Mouse (Mus musculus): ENCODE measurements around the gene Cmtm8. TPM values are rescaled to one million over a fixed set of nuclear protein-coding genes. Genes with fewer than 3 reads are reported as not detected.

The Cmtm8 gene
- polyA plus RNA-seq (2012; rRNA removed) = 30.5 and 38.1 TPM in 2 replicates

DNA sequence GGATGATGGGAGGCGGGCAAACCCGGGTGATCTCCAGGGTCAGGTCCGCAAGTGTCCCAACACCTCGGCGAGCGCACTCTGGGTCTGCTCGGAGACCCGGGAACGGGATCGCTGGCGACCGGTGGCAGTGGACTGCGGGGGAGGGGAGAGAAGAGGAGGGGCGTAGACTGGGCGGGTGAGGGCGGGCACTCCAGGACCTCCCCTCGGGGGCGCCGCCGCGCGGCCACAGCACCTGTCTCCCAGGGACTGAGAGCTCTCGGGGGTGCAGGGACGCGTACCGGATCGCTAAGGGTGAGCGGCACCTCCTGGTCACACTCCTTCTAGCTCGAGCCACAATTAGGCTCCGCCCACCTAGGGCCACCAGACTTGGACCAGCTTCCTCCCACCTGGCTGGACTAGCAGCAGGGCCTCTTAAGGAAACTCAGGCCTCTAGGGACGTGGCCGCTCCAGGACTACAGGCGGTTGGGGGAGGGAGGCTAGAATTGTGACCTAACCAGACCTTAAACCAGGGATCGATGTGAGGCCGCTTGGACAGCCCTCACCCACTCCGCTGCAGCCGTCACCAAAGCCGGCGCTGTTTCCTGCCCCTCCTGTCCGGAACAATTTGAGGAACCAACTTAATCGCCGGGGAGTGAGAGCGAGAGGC is at the start of gene Cmtm8:
Gene Cmtm8 (minus strand): TSS at position 140 of the 646 bp plus-strand sequence.
- Histone ChIP-seq H3K4me3 (ENCODE audit: insufficient read depth, low read depth, low read length) (peak within 1 kb of the TSS; percentile 62), H3K27me3 (replicated peaks; ENCODE audit: control insufficient read depth, insufficient read depth, low read length) (no peaks in the 10 kb centered on the region), H3K4me1 (ENCODE audit: control insufficient read depth, insufficient read depth, low read length) (no peaks in the 10 kb centered on the region), H3K36me3 (ENCODE audit: control insufficient read depth, insufficient read depth, low read length) (no peaks in the 10 kb centered on the region), H3K27ac (ENCODE audit: insufficient read depth, low read depth, low read length) (peak within 1 kb of the TSS; percentile 77)
- WGBS = under 1% methylated on average over 43 of the region's 43 CpGs
- TF ChIP-seq CTCF (conservative IDR thresholded peaks at IDR 0.05; ENCODE audit: insufficient read depth, insufficient read length, low read depth, low read length) = peak; percentile 35; the same call in 1 of the 2 replicates
- TF ChIP-seq POLR2A (IDR thresholded peaks at IDR 0.05; ENCODE audit: low read depth, low read length) = no peak
- peak; percentile 94 for DNase-seq

DNA sequence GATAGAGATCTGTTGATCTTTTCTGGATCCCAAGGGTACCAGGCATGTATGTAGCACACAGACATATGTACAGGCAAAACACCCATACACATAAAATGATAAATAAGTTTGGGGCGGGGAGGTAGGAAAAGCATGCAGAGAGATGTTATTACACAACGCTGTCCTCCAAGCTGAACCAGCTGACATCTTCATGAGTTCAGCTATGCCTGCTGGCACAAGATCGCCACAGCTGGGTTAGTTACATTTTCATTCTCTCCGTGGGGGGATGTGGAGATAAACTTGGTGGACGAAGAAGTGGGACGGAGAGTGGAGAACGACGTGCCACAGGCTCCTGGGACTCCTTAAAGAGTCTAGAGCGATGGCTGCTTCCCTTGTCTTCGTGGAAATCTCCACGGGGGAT is 49.0 kb upstream of the Cmtm8 start:
- H3K4me1 ChIP-seq (ENCODE audit: control insufficient read depth, insufficient read depth, low read length) = no peaks in the 10 kb centered on the region
- no peak overlapping the region for H3K27ac ChIP-seq (ENCODE audit: insufficient read depth, low read depth, low read length)
- 81% methylated on average over 11 of the region's 11 CpGs for WGBS
- H3K4me3 ChIP-seq (ENCODE audit: insufficient read depth, low read depth, low read length) = no peak overlapping the region
- DNase-seq = no peak
- no peaks in the 10 kb centered on the region for H3K36me3 ChIP-seq (ENCODE audit: control insufficient read depth, insufficient read depth, low read length)
- TF ChIP-seq POLR2A (IDR thresholded peaks at IDR 0.05; ENCODE audit: low read depth, low read length) (no peak), CTCF (conservative IDR thresholded peaks at IDR 0.05; ENCODE audit: insufficient read depth, insufficient read length, low read depth, low read length) (no peak)
- H3K27me3 ChIP-seq (replicated peaks; ENCODE audit: control insufficient read depth, insufficient read depth, low read length) = no peaks in the 10 kb centered on the region

DNA sequence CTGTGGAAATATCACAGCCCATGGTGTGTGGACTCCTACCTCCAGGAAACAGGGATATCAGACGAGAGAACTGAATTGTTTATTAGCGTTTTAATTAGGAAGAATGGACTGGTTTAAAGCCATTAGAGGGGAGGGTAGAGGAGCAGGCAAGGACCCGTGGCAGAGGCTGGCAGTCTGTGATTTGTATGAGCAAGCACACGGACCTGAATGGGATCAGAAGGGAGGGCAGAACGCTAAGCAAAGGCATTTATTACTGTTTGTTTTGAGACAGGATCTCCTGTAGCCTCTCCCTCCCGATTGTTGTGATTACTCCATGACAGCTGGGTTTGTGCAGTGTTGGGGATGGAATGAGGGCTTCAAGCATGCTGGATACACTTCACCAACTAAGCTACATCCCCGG is 46.4 kb upstream of the Cmtm8 start:
- Histone ChIP-seq H3K36me3 (ENCODE audit: control insufficient read depth, insufficient read depth, low read length) (no peaks in the 10 kb centered on the region), H3K27me3 (replicated peaks; ENCODE audit: control insufficient read depth, insufficient read depth, low read length) (no peaks in the 10 kb centered on the region), H3K4me3 (ENCODE audit: insufficient read depth, low read depth, low read length) (no peak overlapping the region), H3K4me1 (ENCODE audit: control insufficient read depth, insufficient read depth, low read length) (no peaks in the 10 kb centered on the region), H3K27ac (ENCODE audit: insufficient read depth, low read depth, low read length) (no peak overlapping the region)
- DNase-seq = no peak
- 21% methylated on average over 7 of the region's 7 CpGs for WGBS
- TF ChIP-seq POLR2A (IDR thresholded peaks at IDR 0.05; ENCODE audit: low read depth, low read length) (no peak), CTCF (conservative IDR thresholded peaks at IDR 0.05; ENCODE audit: insufficient read depth, insufficient read length, low read depth, low read length) (no peak)

DNA sequence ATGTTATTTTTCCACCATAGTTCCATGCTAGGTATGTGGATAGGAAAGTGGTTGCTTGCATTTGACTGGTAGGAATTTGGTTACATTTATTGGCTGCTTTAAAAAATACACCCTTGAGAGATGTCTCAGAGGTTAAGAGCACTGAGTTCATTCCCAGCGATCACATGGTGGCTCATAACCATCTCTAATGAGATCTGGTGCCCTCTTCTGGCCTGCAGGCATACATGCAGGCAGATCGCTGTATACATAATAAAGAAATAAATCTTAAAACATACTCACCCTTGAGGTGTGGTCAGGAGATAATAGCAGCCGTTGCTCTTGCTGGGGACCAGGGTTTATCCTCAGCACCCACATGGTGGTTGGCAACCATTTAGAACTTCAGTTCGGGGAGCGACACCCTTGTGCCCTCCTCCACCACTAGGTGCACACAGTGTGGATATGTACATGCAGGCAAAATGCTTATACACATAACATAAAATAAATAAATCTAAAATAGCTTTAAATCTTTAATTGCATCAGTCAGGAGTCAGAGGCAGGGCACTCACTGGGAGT is 45.0 kb upstream of the Cmtm8 start:
- Histone ChIP-seq H3K27ac (ENCODE audit: insufficient read depth, low read depth, low read length) (no peak overlapping the region), H3K4me1 (ENCODE audit: control insufficient read depth, insufficient read depth, low read length) (no peaks in the 10 kb centered on the region), H3K4me3 (ENCODE audit: insufficient read depth, low read depth, low read length) (no peak overlapping the region), H3K27me3 (replicated peaks; ENCODE audit: control insufficient read depth, insufficient read depth, low read length) (no peaks in the 10 kb centered on the region), H3K36me3 (ENCODE audit: control insufficient read depth, insufficient read depth, low read length) (no peaks in the 10 kb centered on the region)
- WGBS = 93% methylated on average over 5 of the region's 5 CpGs
- no peak for DNase-seq
- TF ChIP-seq CTCF (conservative IDR thresholded peaks at IDR 0.05; ENCODE audit: insufficient read depth, insufficient read length, low read depth, low read length) = peak; percentile 30; the same call in 1 of the 2 replicates
- no peak for TF ChIP-seq POLR2A (IDR thresholded peaks at IDR 0.05; ENCODE audit: low read depth, low read length)

DNA sequence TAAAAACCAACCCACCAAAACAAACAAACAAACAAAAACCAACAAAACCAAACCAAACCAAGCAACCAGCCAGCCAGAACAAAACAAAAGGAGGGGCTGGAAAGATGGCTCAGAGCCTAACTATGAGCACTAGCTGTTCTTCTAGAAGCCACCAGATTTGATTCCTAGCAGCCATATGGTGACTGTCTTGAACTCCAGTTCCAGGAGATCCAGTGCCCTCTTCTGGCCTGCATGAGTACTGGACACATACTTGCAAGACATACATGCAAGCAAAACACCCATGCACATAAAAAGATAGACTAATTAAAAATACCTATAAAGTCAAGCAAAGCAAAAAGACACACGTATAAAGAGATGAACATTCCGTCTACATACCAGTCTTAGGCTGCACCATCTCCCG is 43.7 kb upstream of the Cmtm8 start:
- Histone ChIP-seq H3K27me3 (replicated peaks; ENCODE audit: control insufficient read depth, insufficient read depth, low read length) (no peaks in the 10 kb centered on the region), H3K4me1 (ENCODE audit: control insufficient read depth, insufficient read depth, low read length) (no peaks in the 10 kb centered on the region), H3K4me3 (ENCODE audit: insufficient read depth, low read depth, low read length) (no peak overlapping the region), H3K27ac (ENCODE audit: insufficient read depth, low read depth, low read length) (no peak overlapping the region), H3K36me3 (ENCODE audit: control insufficient read depth, insufficient read depth, low read length) (no peaks in the 10 kb centered on the region)
- TF ChIP-seq CTCF (conservative IDR thresholded peaks at IDR 0.05; ENCODE audit: insufficient read depth, insufficient read length, low read depth, low read length) (peak; percentile 71), POLR2A (IDR thresholded peaks at IDR 0.05; ENCODE audit: low read depth, low read length) (no peak)
- DNase-seq = peak; percentile 66
- 97% methylated on average over 3 of the region's 3 CpGs for WGBS

DNA sequence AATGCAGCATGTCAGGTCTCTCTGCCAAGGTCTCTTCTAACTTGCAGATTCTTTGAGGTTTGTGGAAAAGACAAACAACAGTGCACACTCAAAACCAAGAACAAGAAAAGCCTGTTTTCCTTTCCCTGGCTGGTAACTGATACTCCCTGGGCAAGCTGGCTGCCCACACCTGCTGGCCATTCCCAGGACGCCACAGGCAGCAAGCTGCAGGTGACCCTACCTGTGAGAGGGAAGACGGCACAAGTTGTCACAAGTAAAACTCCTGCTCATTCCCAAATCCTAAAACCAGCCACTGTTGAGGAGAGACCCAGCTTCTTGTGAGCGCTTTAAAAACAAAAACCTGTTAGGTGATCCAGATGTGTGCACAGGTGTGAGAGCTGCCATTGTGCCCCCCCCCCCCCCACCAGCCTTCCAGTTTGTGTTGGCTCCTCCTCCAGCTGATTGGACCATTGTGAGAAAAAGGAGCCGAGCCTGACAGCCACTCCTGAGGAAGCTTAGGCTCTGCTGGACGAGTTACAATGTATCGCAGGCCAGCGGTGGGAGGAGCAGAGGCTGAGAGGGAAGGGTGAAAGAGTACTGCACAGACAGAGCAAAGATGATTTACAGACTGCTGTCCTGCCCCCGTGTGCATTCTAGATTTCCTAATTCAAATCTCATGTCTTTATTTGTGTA is 42.2 kb upstream of the Cmtm8 start:
- TF ChIP-seq POLR2A (IDR thresholded peaks at IDR 0.05; ENCODE audit: low read depth, low read length) (no peak), CTCF (conservative IDR thresholded peaks at IDR 0.05; ENCODE audit: insufficient read depth, insufficient read length, low read depth, low read length) (no peak)
- Histone ChIP-seq H3K4me1 (ENCODE audit: control insufficient read depth, insufficient read depth, low read length) (no peaks in the 10 kb centered on the region), H3K36me3 (ENCODE audit: control insufficient read depth, insufficient read depth, low read length) (no peaks in the 10 kb centered on the region), H3K27me3 (replicated peaks; ENCODE audit: control insufficient read depth, insufficient read depth, low read length) (no peaks in the 10 kb centered on the region), H3K27ac (ENCODE audit: insufficient read depth, low read depth, low read length) (no peak overlapping the region), H3K4me3 (ENCODE audit: insufficient read depth, low read depth, low read length) (no peak overlapping the region)
- 68% methylated on average over 8 of the region's 8 CpGs for WGBS
- no peak for DNase-seq

DNA sequence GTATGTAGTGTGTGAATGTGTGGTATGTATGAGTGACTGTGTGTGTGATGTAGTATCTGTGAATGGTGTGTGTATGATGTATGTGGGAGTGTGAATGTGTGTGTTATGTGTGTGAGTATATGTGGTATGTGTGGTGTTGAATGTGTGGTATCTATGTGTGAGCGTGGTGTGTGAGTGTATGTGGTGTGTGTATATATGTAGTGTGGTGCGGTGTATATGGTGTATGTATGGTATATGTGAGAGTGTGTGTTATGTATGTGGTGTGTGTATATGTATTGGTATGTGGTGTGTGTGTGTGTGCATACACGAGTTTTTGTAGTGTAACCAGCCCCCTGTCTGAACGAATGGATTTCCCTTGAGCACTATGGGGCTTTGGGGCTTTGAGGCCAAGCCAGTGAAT is 41.6 kb upstream of the Cmtm8 start:
- H3K36me3 ChIP-seq (ENCODE audit: control insufficient read depth, insufficient read depth, low read length) = no peaks in the 10 kb centered on the region

More for the DNA sequence above, 41.6 kb upstream of the Cmtm8 start:
- no peak overlapping the region for H3K27ac ChIP-seq (ENCODE audit: insufficient read depth, low read depth, low read length)
- H3K4me3 ChIP-seq (ENCODE audit: insufficient read depth, low read depth, low read length) = no peak overlapping the region
- no peaks in the 10 kb centered on the region for H3K27me3 ChIP-seq (replicated peaks; ENCODE audit: control insufficient read depth, insufficient read depth, low read length)
- WGBS = 82% methylated on average over 4 of the region's 4 CpGs
- no peak for DNase-seq
- TF ChIP-seq CTCF (conservative IDR thresholded peaks at IDR 0.05; ENCODE audit: insufficient read depth, insufficient read length, low read depth, low read length) (no peak), POLR2A (IDR thresholded peaks at IDR 0.05; ENCODE audit: low read depth, low read length) (no peak)
- no peaks in the 10 kb centered on the region for H3K4me1 ChIP-seq (ENCODE audit: control insufficient read depth, insufficient read depth, low read length)

Measured in kidney, adult 2 months (tissue).